Mouse (Mus musculus) lung, adult 2 months (tissue): ENCODE results near the gene Rab2b.

Experiments used
- CTCF ChIP-seq: fragments of 200-500 bp; IDR thresholded peaks from 2 replicates; pipeline ENCODE4 v1.5.1; 2011; ENCODE audit warnings: mild to moderate bottlenecking, low read length, control low read depth; ENCODE audit not compliant: insufficient read depth
- POLR2A ChIP-seq: fragments of 200-500 bp; IDR thresholded peaks from 2 replicates; pipeline ENCODE4 v1.6.1; 2011; ENCODE audit warnings: low read depth, mild to moderate bottlenecking, control low read depth, low read length, borderline replicate concordance; ENCODE audit errors: extremely low read depth

- TF ChIP-seq CTCF (no peak), POLR2A (no peak)
These were observed 31.6 kb upstream of the Rab2b start for GRCm38 (mm10) chr14:52310906-52311305.
